Mouse (Mus musculus) myocyte (in vitro differentiated cells): ENCODE data around the gene Alkbh8. TPM values are rescaled to one million over a fixed set of nuclear protein-coding genes. Genes with fewer than 3 reads are reported as not detected.
A peak's percentile ranks its signal among the peaks of the same experiment; 100 is the strongest.
"Not testable (repeated sequence)": the region's sequence is repeated elsewhere in the genome, so short reads cannot be mapped to it uniquely, and the experiment has no call there.

Experiments
- H3K27me3 ChIP-seq: one replicate; pipeline ENCODE4 v1.6.1; 2011; ENCODE audit not compliant: control insufficient read depth, insufficient read depth, insufficient read length
- H3K36me3 ChIP-seq: one replicate; pipeline ENCODE4 v1.6.1; 2011; ENCODE audit not compliant: control insufficient read depth, insufficient read depth
- H3K4me2 ChIP-seq: one replicate; pipeline ENCODE4 v1.6.1; 2011; ENCODE audit warnings: low read depth, control low read depth
- H3K4me3 ChIP-seq: one replicate; pipeline ENCODE4 v1.5.1; 2011; ENCODE audit warnings: mild to moderate bottlenecking, control low read depth, moderate library complexity
- H3K79me2 ChIP-seq: one replicate; pipeline ENCODE4 v1.6.1; 2011; ENCODE audit not compliant: control insufficient read depth, insufficient read depth
- H3ac ChIP-seq: one replicate; pipeline ENCODE4 v1.6.1; 2011; ENCODE audit not compliant: control insufficient read depth, insufficient read length
- CEBPB ChIP-seq: IDR thresholded peaks from 2 replicates; pipeline ENCODE4 v1.6.1; 2011; ENCODE audit warnings: mild to moderate bottlenecking, moderate library complexity; ENCODE audit not compliant: poor library complexity, insufficient read depth, severe bottlenecking
- E2F4 ChIP-seq: IDR thresholded peaks from one replicate; pipeline ENCODE4 v1.6.1; 2011; ENCODE audit warnings: mild to moderate bottlenecking, control low read depth, moderate library complexity; ENCODE audit not compliant: insufficient read depth
- MAX ChIP-seq: IDR thresholded peaks from one replicate; pipeline ENCODE4 v1.6.1; 2011; ENCODE audit warnings: low read depth, mild to moderate bottlenecking, control low read depth
- MYOD1 ChIP-seq, 3 experiments: IDR thresholded peaks; one replicate each; pipeline ENCODE4 v1.6.1; 2011; ENCODE audit warnings: control low read depth in 2 of 3, low read depth in 2 of 3, mild to moderate bottlenecking in 2 of 3, moderate library complexity in 1 of 3; ENCODE audit not compliant: insufficient read length in 2 of 3, control insufficient read depth in 1 of 3
- MYOG ChIP-seq, 3 experiments: IDR thresholded peaks; one replicate each; pipeline ENCODE4 v1.6.1; 2011; ENCODE audit warnings: control low read depth in 2 of 3, low read depth in 2 of 3, mild to moderate bottlenecking in 2 of 3; ENCODE audit not compliant: insufficient read length in 2 of 3, control insufficient read depth in 1 of 3, insufficient read depth in 1 of 3
- POLR2A ChIP-seq: IDR thresholded peaks from one replicate; pipeline ENCODE4 v1.6.1; 2011; ENCODE audit warnings: low read depth, mild to moderate bottlenecking, control low read depth, moderate library complexity; ENCODE audit not compliant: insufficient read length
- POLR2AphosphoS2 ChIP-seq: IDR thresholded peaks from one replicate; pipeline ENCODE4 v1.6.1; 2011; ENCODE audit warnings: low read depth, control low read depth; ENCODE audit not compliant: insufficient read length
- REST ChIP-seq: IDR thresholded peaks from one replicate; pipeline ENCODE4 v1.6.1; 2011; ENCODE audit warnings: mild to moderate bottlenecking, control low read depth, moderate library complexity; ENCODE audit not compliant: insufficient read depth, insufficient read length
- SRF ChIP-seq: IDR thresholded peaks from one replicate; pipeline ENCODE4 v1.6.1; 2011; ENCODE audit warnings: low read depth; ENCODE audit not compliant: control insufficient read depth, insufficient read length
- TCF12 ChIP-seq: IDR thresholded peaks from one replicate; pipeline ENCODE4 v1.6.1; 2011; ENCODE audit warnings: mild to moderate bottlenecking, control low read depth; ENCODE audit not compliant: poor library complexity, insufficient read depth, severe bottlenecking
- TCF3 ChIP-seq: IDR thresholded peaks from one replicate; pipeline ENCODE4 v1.6.1; 2011; ENCODE audit warnings: low read depth, control low read depth; ENCODE audit not compliant: insufficient read length
- USF1 ChIP-seq: IDR thresholded peaks from one replicate; pipeline ENCODE4 v1.6.1; 2011; ENCODE audit warnings: low read depth, mild to moderate bottlenecking, control low read depth, moderate library complexity
- polyA plus RNA-seq: library from polyadenylated mRNA; unstranded; fragments of >200 nt; fragmentation: generic; extraction: Trizol; gene quantifications from one replicate; pipeline ENCODE4 v1.2.1, GENCODE M21; 2012; ENCODE audit warnings: missing spikeins

Gene Alkbh8
- polyA plus RNA-seq, result 2.2 TPM

DNA sequence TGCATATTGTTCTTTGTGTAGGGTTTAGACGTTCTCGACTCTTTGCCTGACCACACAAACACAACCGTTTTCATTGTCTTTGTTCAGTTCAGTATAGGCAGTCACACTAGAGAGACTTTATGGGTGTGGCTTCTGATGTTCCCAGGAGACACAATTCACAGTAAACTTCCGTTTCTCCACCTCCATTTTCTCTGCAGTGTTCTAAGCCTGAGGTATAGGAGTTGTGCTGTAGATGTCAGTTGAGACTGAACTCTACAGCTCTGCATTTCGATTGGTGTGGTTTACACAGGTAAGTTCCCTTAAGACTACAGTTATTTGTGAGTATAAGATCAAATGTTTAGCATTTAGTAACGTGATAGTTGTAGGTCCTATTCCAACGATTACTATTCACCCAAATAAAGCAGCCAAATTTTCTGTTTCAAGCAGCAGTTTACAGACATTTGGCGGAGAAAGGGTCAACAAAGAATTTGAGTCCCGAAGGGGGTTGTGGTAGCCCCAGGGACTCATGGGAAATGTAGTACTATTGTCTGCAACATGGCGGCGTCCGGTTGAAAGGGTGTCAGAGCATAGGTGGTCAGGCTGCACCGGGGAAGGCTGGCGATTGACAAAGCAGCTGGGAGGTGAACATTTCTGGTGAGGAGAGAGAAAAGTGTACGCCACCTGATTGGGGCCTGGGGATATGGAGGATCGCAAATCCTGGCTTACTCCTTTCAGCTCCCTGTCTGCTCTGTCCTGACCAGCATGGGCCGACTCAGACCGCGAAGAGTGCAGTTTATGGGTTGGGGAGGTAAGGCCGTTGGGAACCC lies at the start of gene Alkbh8:
Gene Alkbh8, plus strand, starts transcription at position 179 of the 806 bp plus-strand sequence.
- H3K79me2 ChIP-seq, result peaks cover 15% of the 10 kb centered on the region
- peak within 1 kb of the TSS; percentile 80 for H3K4me2 ChIP-seq
- peak within 1 kb of the TSS; percentile 72 for H3K4me3 ChIP-seq
- TF ChIP-seq SRF (no peak), POLR2AphosphoS2 (peak; percentile 38), POLR2A (peak; percentile 64)
- H3K27me3 ChIP-seq, result no peaks in the 10 kb centered on the region
- H3ac ChIP-seq, result peak within 1 kb of the TSS; percentile 33
- H3K36me3 ChIP-seq, result peaks cover 5% of the 10 kb centered on the region

DNA sequence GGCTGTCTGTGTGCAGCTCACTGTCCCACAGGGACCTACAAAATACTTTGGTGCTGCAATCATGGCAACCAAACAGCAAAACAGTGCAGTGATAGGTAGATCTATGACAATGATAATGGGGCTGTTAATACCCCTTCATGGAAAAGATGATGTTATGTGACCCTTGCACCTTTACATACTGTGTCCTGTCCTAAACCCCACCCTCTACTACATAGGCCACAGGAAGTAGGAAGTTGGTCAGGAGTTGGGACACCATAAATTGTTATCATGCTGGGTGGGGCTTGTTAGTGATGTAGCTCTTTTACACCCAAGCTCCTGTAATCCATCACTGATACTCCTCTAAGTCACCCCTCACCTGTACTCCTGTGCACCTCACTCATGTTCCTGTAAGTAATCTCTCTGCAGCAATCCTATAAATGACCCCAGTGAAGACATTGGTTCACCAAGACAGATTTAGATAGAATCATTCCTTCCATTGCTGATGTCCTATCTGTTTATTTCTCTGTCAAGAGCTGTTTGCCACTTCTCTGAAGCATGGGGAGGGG lies 25.6 kb upstream of the Alkbh8 start:
- Histone ChIP-seq H3K36me3 (no peaks in the 10 kb centered on the region), H3K79me2 (no peaks in the 10 kb centered on the region), H3K4me3 (no peak overlapping the region), H3K4me2 (no peak overlapping the region), H3ac (no peak overlapping the region), H3K27me3 (no peaks in the 10 kb centered on the region)
- no peak for TF ChIP-seq TCF12
- TF ChIP-seq MAX, result no peak

DNA sequence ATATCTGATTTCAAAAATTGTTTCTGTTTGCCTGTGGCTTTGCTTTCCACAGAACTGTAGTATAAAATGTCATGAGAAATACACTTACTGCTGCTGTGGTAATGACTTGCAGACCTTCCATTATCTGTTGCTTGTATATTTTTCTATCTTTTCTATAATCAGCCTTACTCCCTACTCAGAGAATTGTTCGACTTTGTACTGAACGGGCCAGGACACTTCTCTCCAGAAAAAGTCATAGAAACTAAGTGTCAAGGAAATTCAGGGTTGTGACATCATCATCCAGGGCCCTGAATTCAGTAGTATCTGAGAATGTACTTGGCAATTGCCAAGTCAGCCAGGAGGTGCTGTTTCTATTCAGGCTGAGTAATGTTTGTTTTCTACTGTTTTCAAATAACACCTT lies 24.9 kb upstream of the Alkbh8 start:
- TF ChIP-seq SRF (no peak), POLR2A (no peak), USF1 (no peak), CEBPB (no peak), TCF12 (no peak), REST (no peak), E2F4 (no peak), TCF3 (no peak), MYOG (IDR thresholded peaks at IDR 0.05; ENCODE audit: control insufficient read depth in 1 of 3, insufficient read depth in 1 of 3, insufficient read length in 2 of 3, low read depth in 2 of 3) (no peak), POLR2AphosphoS2 (no peak), MAX (no peak), MYOD1 (IDR thresholded peaks at IDR 0.05; ENCODE audit: control insufficient read depth in 1 of 3, insufficient read length in 2 of 3, low read depth in 2 of 3) (no peak)
- H3K4me3 ChIP-seq, result no peak overlapping the region
- no peaks in the 10 kb centered on the region for H3K79me2 ChIP-seq
- no peak overlapping the region for H3ac ChIP-seq
- no peaks in the 10 kb centered on the region for H3K36me3 ChIP-seq
- no peak overlapping the region for H3K4me2 ChIP-seq
- H3K27me3 ChIP-seq, result no peaks in the 10 kb centered on the region

DNA sequence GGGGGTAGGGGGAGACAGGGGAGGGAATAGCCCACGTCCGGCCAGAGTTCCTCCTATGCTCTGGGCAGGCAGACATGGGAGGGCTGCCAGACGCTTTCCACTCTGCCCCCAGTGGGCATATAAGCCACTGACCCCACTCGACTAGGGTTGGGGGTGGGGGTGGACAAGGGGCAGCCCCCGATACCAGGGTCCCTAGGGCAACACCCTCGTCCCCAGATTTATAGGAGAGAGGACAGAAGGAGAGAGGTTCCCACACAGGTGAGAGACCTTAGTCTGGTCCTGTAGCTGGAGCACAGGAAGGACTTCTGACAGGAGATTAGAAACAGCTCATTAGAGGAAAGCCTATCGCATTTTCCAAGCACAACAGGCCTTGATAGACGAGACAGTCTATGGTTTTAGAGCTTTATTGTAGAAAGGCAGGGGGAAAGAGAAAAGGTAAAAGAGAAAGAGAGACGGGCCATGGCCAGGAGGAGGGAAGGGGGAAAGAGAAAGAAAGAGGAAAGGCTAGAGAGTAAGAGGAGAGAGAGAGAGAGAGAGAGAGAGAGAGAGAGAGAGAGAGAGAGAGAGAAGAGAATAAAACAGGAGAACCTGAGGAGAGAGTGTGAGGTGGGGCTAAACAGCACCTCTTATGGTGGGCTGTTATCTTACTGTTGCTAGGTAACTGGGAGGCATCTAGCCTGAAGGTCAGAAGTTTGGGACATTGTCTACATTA lies 7.4 kb upstream of the Alkbh8 start:
- H3K36me3 ChIP-seq, H3K4me3 ChIP-seq, H3K27me3 ChIP-seq, H3K79me2 ChIP-seq, H3ac ChIP-seq, H3K4me2 ChIP-seq: not testable (repeated sequence)

DNA sequence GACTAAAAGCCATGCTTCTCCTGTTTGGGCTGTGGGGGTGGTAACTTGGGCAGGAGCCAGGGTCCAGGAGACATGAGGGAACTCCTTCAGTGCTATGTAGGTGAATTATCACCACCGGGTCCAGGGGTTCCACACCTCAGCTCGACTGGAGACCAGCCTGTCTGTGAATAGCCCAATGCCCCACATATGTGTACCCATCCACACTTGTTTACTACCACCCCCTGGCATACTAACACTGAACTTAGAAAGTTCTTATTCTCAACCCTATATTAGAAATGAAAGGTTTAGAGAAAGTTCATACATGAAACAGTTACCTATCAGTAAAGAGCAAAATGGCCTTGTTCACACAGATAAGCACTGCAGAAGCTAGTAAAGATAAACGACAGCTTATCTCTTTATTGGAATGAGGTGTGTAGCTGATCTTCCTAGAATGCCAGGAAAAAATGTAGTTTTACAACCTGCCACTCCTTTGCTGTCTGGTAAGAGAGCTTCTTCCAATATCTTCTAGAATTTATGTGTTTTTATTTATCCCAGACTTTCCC lies 6.8 kb upstream of the Alkbh8 start:
- no peak overlapping the region for H3K4me2 ChIP-seq
- TF ChIP-seq REST (no peak), USF1 (no peak), SRF (no peak), TCF3 (no peak), TCF12 (no peak), MYOG (IDR thresholded peaks at IDR 0.05; ENCODE audit: control insufficient read depth in 1 of 3, insufficient read depth in 1 of 3, insufficient read length in 2 of 3, low read depth in 2 of 3) (no peak)
- H3ac ChIP-seq, result no peak overlapping the region
- no peaks in the 10 kb centered on the region for H3K79me2 ChIP-seq
- no peaks in the 10 kb centered on the region for H3K36me3 ChIP-seq
- no peaks in the 10 kb centered on the region for H3K27me3 ChIP-seq
- no peak overlapping the region for H3K4me3 ChIP-seq

DNA sequence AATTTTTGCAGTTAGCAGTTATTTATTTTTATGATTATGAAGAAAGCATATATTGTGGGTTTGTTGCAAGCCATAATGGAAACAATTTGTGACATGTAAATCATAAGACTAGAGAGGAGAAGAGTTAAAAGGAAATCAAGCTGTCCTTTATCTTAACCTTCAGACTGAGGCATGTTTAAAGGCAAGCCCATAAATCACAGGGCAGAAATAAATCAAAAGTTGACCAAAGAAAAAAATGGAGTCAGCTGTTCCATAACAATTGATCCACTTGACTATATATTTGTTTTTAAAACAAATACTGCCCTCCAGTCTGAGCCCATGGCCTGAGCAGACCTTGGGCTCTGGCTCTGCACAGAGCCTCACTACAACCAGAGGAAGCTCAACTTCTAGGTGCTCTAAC lies 4.6 kb upstream of the Alkbh8 start:
- Histone ChIP-seq H3K4me3 (no peak overlapping the region), H3K27me3 (no peaks in the 10 kb centered on the region), H3K79me2 (no peaks in the 10 kb centered on the region), H3K4me2 (no peak overlapping the region), H3K36me3 (no peaks in the 10 kb centered on the region), H3ac (no peak overlapping the region)
- TF ChIP-seq CEBPB (no peak), TCF3 (no peak), MAX (no peak), TCF12 (no peak), USF1 (no peak), MYOG (IDR thresholded peaks at IDR 0.05; ENCODE audit: control insufficient read depth in 1 of 3, insufficient read depth in 1 of 3, insufficient read length in 2 of 3, low read depth in 2 of 3) (no peak), POLR2A (no peak), REST (no peak), SRF (no peak), POLR2AphosphoS2 (no peak)
